Mouse (Mus musculus) layer of hippocampus, postnatal 14 days (tissue): Measurements from ENCODE around the gene Tor1a. TPM values are rescaled to one million over a fixed set of nuclear protein-coding genes. Genes with fewer than 3 reads are reported as not detected.
"Not testable (repeated sequence)": the region's sequence is repeated elsewhere in the genome, so short reads cannot be mapped to it uniquely, and the experiment has no call there.

ENCODE experiments used
- DNase-seq, 2 experiments: peaks; one replicate each; pipeline ENCODE4 v3.0.0; 2021 to 2022; ENCODE audit warnings: low spot score in 2 of 2, mixed read lengths in 1 of 2
- total RNA-seq, 2 experiments: library from RNA; stranded (reverse); gene quantifications; 2 replicates each; pipeline ENCODE4 v1.2.3; 2021

Tor1a gene
- total RNA-seq, 2 experiments from 2014 or later, result 47.0 to 54.0 TPM

- DNase-seq, result no peak
Measured at GRCm38 (mm10) chr2:30920216-30920615, 47.5 kb downstream of the Tor1a start.

- DNase-seq, result no peak
Measured at GRCm38 (mm10) chr2:30918780-30919329, 48.9 kb downstream of the Tor1a start.

GRCm38 (mm10) chr2:30918126-30918525 is 49.6 kb downstream of the Tor1a start:
- no peak for DNase-seq

GRCm38 (mm10) chr2:30917649-30918048 is 50.1 kb downstream of the Tor1a start:
- DNase-seq, result no peak

GRCm38 (mm10) chr2:30915933-30916332 is 51.8 kb downstream of the Tor1a start:
- not testable (repeated sequence) for DNase-seq

GRCm38 (mm10) chr2:30915376-30915775 is 52.4 kb downstream of the Tor1a start:
- DNase-seq, result no peak

- no peak for DNase-seq
Measured at GRCm38 (mm10) chr2:30914836-30915235, 52.9 kb downstream of the Tor1a start.

- no peak for DNase-seq
Measured at GRCm38 (mm10) chr2:30913022-30913421, 54.7 kb downstream of the Tor1a start.

GRCm38 (mm10) chr2:30912291-30912773 is 55.4 kb downstream of the Tor1a start:
- DNase-seq, result no peak

Other genes starting within 250 kb of the Tor1a start
- 1 to 10 TPM; 2.9 to 3.8 TPM for gene 1700001O22Rik, start 164.3 kb downstream of the Tor1a start, total RNA-seq
- gene Ntmt1, start 160.1 kb downstream of the Tor1a start, total RNA-seq, result 10 to 100 TPM; 38.9 to 41.9 TPM
- gene Asb6, start 137.6 kb downstream of the Tor1a start, total RNA-seq, result 10 to 100 TPM; 33.7 to 34.9 TPM
- gene Prrx2, start 133.0 kb downstream of the Tor1a start, total RNA-seq, result 1 to 10 TPM; 2.9 to 5.0 TPM
- gene Ptges, start 38.1 kb downstream of the Tor1a start, total RNA-seq, result 1 to 10 TPM; 4.4 to 5.8 TPM
- 10 to 100 TPM; 38.8 TPM for gene Tor1b, start 15.0 kb downstream of the Tor1a start, total RNA-seq
- gene BC005624, start 14.3 kb upstream of the Tor1a start, total RNA-seq, result 10 to 100 TPM; 51.0 to 52.8 TPM
- gene Usp20, start 14.3 kb upstream of the Tor1a start, total RNA-seq, result 10 to 100 TPM; 84.0 to 85.6 TPM
- gene Fnbp1, start 174.1 kb upstream of the Tor1a start, total RNA-seq, result 100 to 1,000 TPM in 1 of 2 experiments, 10 to 100 TPM in 1; 98.9 to 105 TPM
- 10 to 100 TPM; 48.6 to 52.8 TPM for gene Gpr107, start 184.4 kb upstream of the Tor1a start, total RNA-seq